Mouse (Mus musculus): ENCODE measurements around the gene Dcst2. TPM values are rescaled to one million over a fixed set of nuclear protein-coding genes. Genes with fewer than 3 reads are reported as not detected.

Dcst2 gene
- polyA plus RNA-seq, 1 experiment from 2014 or later: 0.21 TPM

DNA sequence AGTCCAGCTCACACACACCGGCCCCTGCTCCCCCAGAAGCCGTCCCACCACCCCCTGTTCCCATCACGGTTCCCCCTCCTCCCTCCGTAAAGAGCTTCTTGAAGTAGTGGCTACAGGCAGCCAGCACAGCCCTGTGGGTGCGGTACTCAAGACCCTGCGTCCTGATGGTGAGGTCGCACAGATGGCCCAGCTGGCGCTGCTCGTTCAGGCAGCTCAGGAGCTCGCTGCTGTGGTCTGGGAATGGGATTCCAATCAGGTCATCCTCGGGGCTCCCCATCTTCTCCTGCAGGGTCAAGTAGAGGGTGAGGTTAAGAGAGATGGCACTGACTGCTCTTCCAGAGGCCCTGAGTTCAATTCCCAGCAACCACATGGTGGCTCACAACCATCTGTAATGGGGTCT, 19.5 kb downstream of the Dcst2 start:
- Histone ChIP-seq H3K4me2 (replicated peaks) (no peak overlapping the region), H3K4me1 (replicated peaks; ENCODE audit: control insufficient read depth, insufficient read depth, low read length) (peaks cover 14% of the 10 kb centered on the region), H3K9me3 (ENCODE audit: control insufficient read depth, low read length) (no peaks in the 10 kb centered on the region), H3K9ac (no peak overlapping the region), H3K4me3 (replicated peaks; ENCODE audit: low read length) (no peak overlapping the region), H3K27me3 (ENCODE audit: control insufficient read depth, insufficient read depth, low read length) (no peaks in the 10 kb centered on the region), H3K27ac (no peak overlapping the region), H3K36me3 (replicated peaks; ENCODE audit: control insufficient read depth, insufficient read depth) (no peaks in the 10 kb centered on the region)
- no peak for ATAC-seq (ENCODE audit: low FRiP score)
- no peak for DNase-seq (ENCODE audit: low spot score)
- WGBS: 84% methylated on average over 11 of the region's 11 CpGs

DNA sequence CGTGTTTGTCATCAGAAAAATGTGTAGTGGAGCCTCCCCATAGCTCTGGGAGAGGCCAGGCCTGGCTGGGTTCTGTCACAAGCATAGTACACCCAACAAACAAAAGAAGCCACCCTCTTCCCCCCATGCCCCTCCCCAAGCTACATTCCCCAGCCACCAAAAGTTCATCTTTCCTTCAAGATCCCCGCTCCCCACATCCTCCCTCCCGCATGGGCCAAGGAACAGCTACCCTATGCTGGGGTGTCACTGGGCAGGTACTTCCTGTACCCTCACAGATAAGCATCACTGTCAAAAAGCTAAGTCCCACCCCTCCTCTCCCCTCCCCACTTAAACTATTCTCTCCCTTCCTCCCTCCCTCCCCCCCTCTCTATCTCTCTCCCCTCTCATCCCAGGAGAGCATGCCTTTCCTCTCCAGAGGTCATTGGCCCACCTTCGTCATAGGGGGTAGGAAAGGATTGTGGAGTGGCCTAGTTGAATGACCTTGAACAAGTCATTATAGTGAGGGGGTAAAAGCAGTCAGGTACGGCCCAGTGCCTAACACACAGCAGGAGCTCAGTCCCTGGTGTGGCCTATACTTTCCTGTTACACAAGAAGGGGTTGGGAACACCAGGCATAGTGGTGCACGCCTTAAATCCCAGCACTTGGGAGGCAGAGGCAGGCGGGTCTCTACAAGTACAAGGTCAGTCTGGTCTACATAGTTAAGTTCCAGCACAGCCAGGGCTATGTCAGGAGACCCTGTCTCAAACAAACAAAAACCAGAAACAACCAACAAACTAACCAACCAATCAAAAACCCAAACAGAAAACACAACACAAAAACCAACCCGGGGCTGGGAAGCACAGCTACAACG, 20.5 kb downstream of the Dcst2 start:
- no peak for ATAC-seq (ENCODE audit: low FRiP score)
- 90% methylated on average over 9 of the region's 9 CpGs for WGBS
- H3K27me3 ChIP-seq (ENCODE audit: control insufficient read depth, insufficient read depth, low read length): no peaks in the 10 kb centered on the region

DNA sequence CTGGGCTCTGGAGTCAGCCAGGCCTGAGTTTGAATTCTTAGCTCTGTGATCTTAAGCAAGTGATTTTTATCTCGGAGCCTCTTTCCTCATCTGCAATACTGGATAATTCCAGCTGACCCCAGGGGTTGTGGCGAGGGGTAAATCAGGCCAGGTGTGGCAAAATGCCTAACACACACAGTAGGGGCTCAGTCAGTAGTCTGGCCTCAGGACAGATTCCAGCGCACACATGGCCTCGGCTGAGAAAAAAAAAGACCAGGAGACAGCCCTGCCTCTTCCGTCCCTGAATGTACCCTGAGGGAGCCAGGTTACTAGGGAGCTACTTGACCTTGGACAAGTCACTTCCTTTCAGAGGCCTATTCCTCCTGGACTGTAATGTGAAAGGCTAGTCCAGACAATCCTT, 21.2 kb downstream of the Dcst2 start:
- DNase-seq (ENCODE audit: low spot score) (no peak), ATAC-seq (ENCODE audit: low FRiP score) (no peak)
- H3K4me2 ChIP-seq (replicated peaks): no peak overlapping the region
- H3K9me3 ChIP-seq (ENCODE audit: control insufficient read depth, low read length): no peaks in the 10 kb centered on the region
- H3K36me3 ChIP-seq (replicated peaks; ENCODE audit: control insufficient read depth, insufficient read depth): no peaks in the 10 kb centered on the region
- no peak overlapping the region for H3K4me3 ChIP-seq (replicated peaks; ENCODE audit: low read length)
- peaks cover 13% of the 10 kb centered on the region for H3K4me1 ChIP-seq (replicated peaks; ENCODE audit: control insufficient read depth, insufficient read depth, low read length)
- no peak overlapping the region for H3K9ac ChIP-seq
- 79% methylated on average over 5 of the region's 5 CpGs for WGBS
- H3K27ac ChIP-seq: no peak overlapping the region
- H3K27me3 ChIP-seq (ENCODE audit: control insufficient read depth, insufficient read depth, low read length): no peaks in the 10 kb centered on the region

More for the DNA sequence above, 20.5 kb downstream of the Dcst2 start:
- H3K36me3 ChIP-seq (replicated peaks; ENCODE audit: control insufficient read depth, insufficient read depth): no peaks in the 10 kb centered on the region
- no peak overlapping the region for H3K27ac ChIP-seq
- H3K4me2 ChIP-seq (replicated peaks): no peak overlapping the region
- peaks cover 14% of the 10 kb centered on the region for H3K4me1 ChIP-seq (replicated peaks; ENCODE audit: control insufficient read depth, insufficient read depth, low read length)
- no peak for DNase-seq (ENCODE audit: low spot score)
- no peak overlapping the region for H3K4me3 ChIP-seq (replicated peaks; ENCODE audit: low read length)
- H3K9me3 ChIP-seq (ENCODE audit: control insufficient read depth, low read length): no peaks in the 10 kb centered on the region
- no peak overlapping the region for H3K9ac ChIP-seq

- Histone ChIP-seq H3K4me3 (replicated peaks; ENCODE audit: low read length) (no peak overlapping the region), H3K4me2 (replicated peaks) (no peak overlapping the region), H3K27ac (no peak overlapping the region), H3K9ac (no peak overlapping the region), H3K9me3 (ENCODE audit: control insufficient read depth, low read length) (no peaks in the 10 kb centered on the region), H3K36me3 (replicated peaks; ENCODE audit: control insufficient read depth, insufficient read depth) (no peaks in the 10 kb centered on the region), H3K4me1 (replicated peaks; ENCODE audit: control insufficient read depth, insufficient read depth, low read length) (peaks cover 5% of the 10 kb centered on the region), H3K27me3 (ENCODE audit: control insufficient read depth, insufficient read depth, low read length) (no peaks in the 10 kb centered on the region)
- DNase-seq (ENCODE audit: low spot score): no peak
- ATAC-seq (ENCODE audit: low FRiP score): no peak
- 88% methylated on average over 5 of the region's 5 CpGs for WGBS
Measured at GRCm38 (mm10) chr3:89383651-89384255, 22.0 kb downstream of the Dcst2 start.

DNA sequence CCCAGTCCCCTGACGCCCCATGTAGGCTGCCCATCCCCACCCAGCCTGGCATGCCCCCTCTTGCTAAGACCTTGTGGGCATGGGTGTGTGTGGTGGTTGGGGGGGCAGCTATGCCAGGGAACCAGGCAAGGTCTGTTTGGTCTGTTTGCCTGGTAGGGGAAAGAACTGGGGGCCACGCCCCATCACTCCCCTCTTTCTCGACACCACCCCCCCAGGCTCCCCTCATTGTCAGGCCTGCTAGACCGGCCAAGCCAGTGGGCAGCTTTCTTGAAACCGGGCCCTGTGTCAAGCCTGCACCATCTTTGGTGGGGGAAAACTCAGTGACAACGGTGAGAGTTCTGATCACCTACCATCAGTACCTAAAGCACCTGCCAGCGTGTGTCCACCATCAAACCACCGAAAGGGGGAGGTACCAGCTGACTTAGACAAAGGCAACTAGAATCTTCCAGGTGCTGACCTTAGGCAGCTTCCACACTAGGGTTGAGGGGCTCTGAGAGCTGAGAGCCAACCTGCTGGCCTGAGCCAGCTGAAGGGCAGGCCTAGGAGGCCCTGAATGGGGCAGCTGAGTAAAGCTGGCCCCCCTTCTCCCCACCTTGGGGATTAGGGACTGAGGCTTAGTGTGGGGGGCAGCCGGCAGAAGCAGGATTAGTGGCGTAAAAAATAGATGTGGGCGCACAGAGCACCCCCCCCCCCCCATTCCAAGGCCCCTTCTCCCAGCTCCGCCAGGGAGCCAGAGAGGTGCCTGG, 22.7 kb downstream of the Dcst2 start:
- H3K4me3 ChIP-seq (replicated peaks; ENCODE audit: low read length): no peak overlapping the region
- H3K4me1 ChIP-seq (replicated peaks; ENCODE audit: control insufficient read depth, insufficient read depth, low read length): no peaks in the 10 kb centered on the region
- H3K27ac ChIP-seq: no peak overlapping the region
- H3K9me3 ChIP-seq (ENCODE audit: control insufficient read depth, low read length): no peaks in the 10 kb centered on the region
- WGBS: 77% methylated on average over 12 of the region's 12 CpGs
- H3K9ac ChIP-seq: no peak overlapping the region
- DNase-seq (ENCODE audit: low spot score) (no peak), ATAC-seq (ENCODE audit: low FRiP score) (no peak)
- no peaks in the 10 kb centered on the region for H3K36me3 ChIP-seq (replicated peaks; ENCODE audit: control insufficient read depth, insufficient read depth)
- no peak overlapping the region for H3K4me2 ChIP-seq (replicated peaks)
- no peaks in the 10 kb centered on the region for H3K27me3 ChIP-seq (ENCODE audit: control insufficient read depth, insufficient read depth, low read length)

DNA sequence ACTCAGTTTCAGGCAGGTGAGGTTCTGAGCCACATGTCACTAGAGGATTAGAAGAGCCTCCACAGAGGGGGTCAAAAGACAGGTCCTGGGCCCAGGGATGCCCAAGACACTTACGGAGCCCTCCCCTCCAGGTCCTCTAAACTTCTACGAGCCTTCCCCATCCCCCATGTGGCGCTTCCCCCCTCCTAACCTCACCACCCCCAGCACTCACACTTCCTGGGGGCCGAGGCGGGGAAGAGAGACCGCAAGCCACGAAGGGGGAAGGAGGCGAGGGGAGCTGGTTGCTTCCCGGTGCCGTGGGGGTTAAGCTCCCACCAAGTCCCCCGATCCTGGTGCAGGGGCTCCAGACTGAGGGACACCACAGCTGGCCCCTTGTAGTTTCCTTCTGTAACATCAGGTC, 23.7 kb downstream of the Dcst2 start:
- H3K9me3 ChIP-seq (ENCODE audit: control insufficient read depth, low read length): no peaks in the 10 kb centered on the region
- peaks cover under 1% of the 10 kb centered on the region; the same call in 1 of the 2 replicates for H3K4me1 ChIP-seq (replicated peaks; ENCODE audit: control insufficient read depth, insufficient read depth, low read length)
- DNase-seq (ENCODE audit: low spot score) (no peak), ATAC-seq (ENCODE audit: low FRiP score) (no peak)
- no peak overlapping the region for H3K27ac ChIP-seq
- H3K36me3 ChIP-seq (replicated peaks; ENCODE audit: control insufficient read depth, insufficient read depth): no peaks in the 10 kb centered on the region
- WGBS: 45% methylated on average over 11 of the region's 11 CpGs
- H3K9ac ChIP-seq: no peak overlapping the region
- H3K4me3 ChIP-seq (replicated peaks; ENCODE audit: low read length): no peak overlapping the region
- H3K4me2 ChIP-seq (replicated peaks): no peak overlapping the region
- H3K27me3 ChIP-seq (ENCODE audit: control insufficient read depth, insufficient read depth, low read length): no peaks in the 10 kb centered on the region

DNA sequence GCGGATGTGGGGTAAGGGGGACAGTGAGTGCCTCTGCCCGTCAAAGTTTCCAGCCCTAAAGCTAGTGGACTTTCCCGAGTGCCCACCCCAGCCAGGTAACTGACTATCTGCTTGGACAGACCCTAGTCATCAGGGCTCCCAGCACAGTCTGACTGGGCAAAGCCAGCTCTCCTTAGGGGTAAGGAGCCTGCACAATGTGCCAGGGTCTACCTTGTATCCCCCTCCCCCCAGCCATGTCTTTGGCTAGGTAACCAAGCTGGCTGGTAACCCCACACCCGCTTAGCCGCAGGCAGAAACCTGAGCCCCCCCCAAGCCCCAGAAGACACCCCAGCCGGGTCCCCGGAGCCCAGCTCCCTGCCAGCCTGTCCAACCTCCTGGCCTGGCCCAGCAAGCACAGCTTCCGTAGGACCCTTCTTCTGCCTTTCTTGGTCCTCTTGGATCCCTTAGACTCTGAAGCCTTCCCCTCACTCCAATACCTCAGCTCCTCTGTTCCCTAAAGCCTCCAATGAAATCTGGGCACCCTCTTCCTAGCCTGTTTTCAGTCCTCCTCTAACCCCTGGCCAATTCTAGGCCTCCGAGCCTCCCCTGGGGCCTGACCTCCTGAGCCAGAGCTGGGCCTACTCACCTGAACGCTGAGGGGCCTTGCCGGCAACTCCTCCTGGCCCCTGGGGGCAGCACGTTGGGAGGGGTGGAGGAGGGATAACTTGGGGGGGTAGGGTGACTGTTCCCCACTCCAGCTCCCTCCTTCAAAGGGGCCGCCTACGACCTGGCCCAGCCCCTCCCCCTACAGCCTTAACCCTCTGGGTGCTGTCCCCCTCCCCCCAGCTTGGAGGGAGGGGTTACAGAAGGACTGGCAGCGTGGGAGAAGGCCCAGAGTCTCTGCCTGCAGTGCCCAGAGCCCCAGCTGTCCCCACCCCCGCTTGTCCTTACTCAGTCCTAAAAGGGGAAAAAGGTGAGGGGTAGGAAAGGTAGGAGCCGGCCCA, 25.0 kb downstream of the Dcst2 start:
- 52% methylated on average over 16 of the region's 17 CpGs for WGBS
- Histone ChIP-seq H3K9ac (no peak overlapping the region), H3K4me1 (replicated peaks; ENCODE audit: control insufficient read depth, insufficient read depth, low read length) (peaks cover 14% of the 10 kb centered on the region), H3K36me3 (replicated peaks; ENCODE audit: control insufficient read depth, insufficient read depth) (no peaks in the 10 kb centered on the region), H3K27ac (no peak overlapping the region), H3K9me3 (ENCODE audit: control insufficient read depth, low read length) (no peaks in the 10 kb centered on the region), H3K27me3 (ENCODE audit: control insufficient read depth, insufficient read depth, low read length) (no peaks in the 10 kb centered on the region), H3K4me2 (replicated peaks) (no peak overlapping the region), H3K4me3 (replicated peaks; ENCODE audit: low read length) (no peak overlapping the region)
- no peak for ATAC-seq (ENCODE audit: low FRiP score)
- DNase-seq (ENCODE audit: low spot score): no peak

- no peak overlapping the region for H3K27ac ChIP-seq
- H3K4me3 ChIP-seq (replicated peaks; ENCODE audit: low read length): no peak overlapping the region
- H3K27me3 ChIP-seq (ENCODE audit: control insufficient read depth, insufficient read depth, low read length): 0 out of 2 replicates have a peak, but pooled peaks cover 5% of the 10 kb centered on the region
- no peak overlapping the region for H3K4me2 ChIP-seq (replicated peaks)
- no peak for DNase-seq (ENCODE audit: low spot score)
- H3K9me3 ChIP-seq (ENCODE audit: control insufficient read depth, low read length): no peaks in the 10 kb centered on the region
- no peak overlapping the region for H3K9ac ChIP-seq
- ATAC-seq (ENCODE audit: low FRiP score): no peak
- 80% methylated on average over 11 of the region's 11 CpGs for WGBS
- peaks cover 21% of the 10 kb centered on the region for H3K4me1 ChIP-seq (replicated peaks; ENCODE audit: control insufficient read depth, insufficient read depth, low read length)
- no peaks in the 10 kb centered on the region for H3K36me3 ChIP-seq (replicated peaks; ENCODE audit: control insufficient read depth, insufficient read depth)
Measured at GRCm38 (mm10) chr3:89387632-89388031, 25.9 kb downstream of the Dcst2 start.
